ENCODE assay signal across 8 mouse cellular contexts in genomic region chr8:46946181-46946580, GRCm38 (mm10). TPM values are rescaled to one million over a fixed set of nuclear protein-coding genes. Genes with fewer than 3 reads are reported as not detected.
DNase-seq lines count a peak whose midpoint lies in the region; ATAC-seq and TF ChIP-seq lines count a peak whose summit lies in the region.

No protein-coding gene starts in this region.

- no peak overlapping the region for H3K4me2 ChIP-seq in hindbrain, embryonic 14.5 days (replicated peaks)

- no peaks in the 10 kb centered on the region for H3K4me1 ChIP-seq in cerebellum, adult 2 months (ENCODE audit: control insufficient read depth, insufficient read depth, low read length)
- peaks cover 2% of the 10 kb centered on the region for H3K4me1 ChIP-seq in bone marrow, adult 2 months (ENCODE audit: control insufficient read depth, insufficient read depth, low read length)
- 0 out of 2 replicates have a peak, but pooled peaks cover 5% of the 10 kb centered on the region for H3K4me1 ChIP-seq in hindbrain, embryonic 14.5 days (replicated peaks; ENCODE audit: control insufficient read depth, insufficient read depth, low read length)

- DNase-seq in cerebellum, adult 2 months, result no peak
- no peak for DNase-seq in cerebellum, adult 8-10 months
- peak; percentile 40 for DNase-seq in 416B (ENCODE audit: low read depth)
- DNase-seq in embryo, embryonic 9.5 days (ENCODE audit: extremely low spot score), result no peak
- DNase-seq in hindbrain, embryonic 14.5 days (ENCODE audit: low spot score), result no peak
- DNase-seq in layer of hippocampus, postnatal 10 days (ENCODE audit: low spot score in 2 of 2), result no peak

- H3K27ac ChIP-seq in cerebellum, adult 2 months (ENCODE audit: insufficient read depth, low read length), result no peak overlapping the region
- no peak overlapping the region for H3K27ac ChIP-seq in bone marrow, adult 2 months (ENCODE audit: control insufficient read depth, insufficient read depth, low read depth, low read length, poor library complexity)
- no peak overlapping the region for H3K27ac ChIP-seq in hindbrain, embryonic 14.5 days

- H3K9ac ChIP-seq in hindbrain, embryonic 14.5 days, result no peak overlapping the region

- peak; percentile 38; the same call in 1 of the 2 replicates for ATAC-seq in megakaryocyte progenitor cell, adult 5-6 weeks (replicated peaks; ENCODE audit: poor library complexity)
- no peak for ATAC-seq in hindbrain, embryonic 14.5 days (ENCODE audit: low FRiP score)

- no peak for TF ChIP-seq POLR2A in cerebellum, adult 2 months (IDR thresholded peaks at IDR 0.05; ENCODE audit: borderline replicate concordance, insufficient read depth, low read length)
- no peak for TF ChIP-seq POLR2A in bone marrow, adult 2 months (IDR thresholded peaks at IDR 0.05; ENCODE audit: borderline replicate concordance, control insufficient read depth, low read depth, low read length)

- no peaks in the 10 kb centered on the region for H3K27me3 ChIP-seq in cerebellum, adult 2 months (ENCODE audit: control insufficient read depth, insufficient read depth, low read length)
- H3K27me3 ChIP-seq in hindbrain, embryonic 14.5 days (ENCODE audit: control insufficient read depth, insufficient read depth, low read length), result no peaks in the 10 kb centered on the region

- 76% methylated on average over 5 of the region's 5 CpGs for WGBS in cerebellum, adult 2 months
- 67% methylated on average over 5 of the region's 5 CpGs for WGBS in bone marrow, adult 2 months
- 72% methylated on average over 5 of the region's 5 CpGs for WGBS in hindbrain, embryonic 14.5 days

- H3K4me3 ChIP-seq in cerebellum, adult 2 months (replicated peaks; ENCODE audit: insufficient read depth, low read depth, low read length), result no peak overlapping the region
- no peak overlapping the region for H3K4me3 ChIP-seq in bone marrow, adult 2 months (replicated peaks; ENCODE audit: control insufficient read depth, low read depth, low read length)
- no peak overlapping the region for H3K4me3 ChIP-seq in hindbrain, embryonic 14.5 days (replicated peaks; ENCODE audit: low read length)

- peak; percentile 17; the same call in 1 of the 2 replicates for TF ChIP-seq CTCF in cerebellum, adult 2 months (IDR thresholded peaks at IDR 0.05; ENCODE audit: borderline replicate concordance, insufficient read depth, low read depth, low read length)
- peak; percentile 51; the same call in 1 of the 2 replicates for TF ChIP-seq CTCF in bone marrow, adult 2 months (IDR thresholded peaks at IDR 0.05; ENCODE audit: control insufficient read depth, insufficient read depth, low read length)

- no peaks in the 10 kb centered on the region for H3K36me3 ChIP-seq in hindbrain, embryonic 14.5 days (replicated peaks; ENCODE audit: control insufficient read depth, insufficient read depth)

- no peaks in the 10 kb centered on the region for H3K9me3 ChIP-seq in hindbrain, embryonic 14.5 days (ENCODE audit: control insufficient read depth, low read length)

RNA-seq across cellular contexts. Expression of gene Enpp6, which starts 40.5 kb away (rescaled TPM):
- 16.2 and 20.6 TPM in 2 replicates for polyA plus RNA-seq in cerebellum, adult 2 months (2012; rRNA removed)
- polyA plus RNA-seq in bone marrow, adult 2 months (2011; ENCODE audit: insufficient read depth, insufficient read length, low replicate concordance, missing spikeins), result 0.52 TPM in 1 of 2 replicates, not detected in the other
- total RNA-seq in megakaryocyte progenitor cell, adult 5-6 weeks (2015), result not detected in 2 replicates
- total RNA-seq in megakaryocyte progenitor cell, adult 5-6 weeks (2017), result not detected in 2 replicates
- 1.8 and 2.0 TPM in 2 replicates for polyA plus RNA-seq in hindbrain, embryonic 14.5 days (2014; fragmentation: Nextera tagmentation; extraction: Ambion mirVana)
- 10 to 100 TPM; 14.1 to 14.5 TPM for total RNA-seq in layer of hippocampus, postnatal 10 days (2021)
